Mouse (Mus musculus): ENCODE results near the gene Gm10570.
A peak's percentile ranks its signal among the peaks of the same experiment; 100 is the strongest.

The Gm10570 gene

GRCm38 (mm10) chr4:130306796-130307630 is 1.5 kb downstream of the Gm10570 start:
- no peak for DNase-seq (ENCODE audit: extremely low spot score, low read depth, low spot score)

DNA sequence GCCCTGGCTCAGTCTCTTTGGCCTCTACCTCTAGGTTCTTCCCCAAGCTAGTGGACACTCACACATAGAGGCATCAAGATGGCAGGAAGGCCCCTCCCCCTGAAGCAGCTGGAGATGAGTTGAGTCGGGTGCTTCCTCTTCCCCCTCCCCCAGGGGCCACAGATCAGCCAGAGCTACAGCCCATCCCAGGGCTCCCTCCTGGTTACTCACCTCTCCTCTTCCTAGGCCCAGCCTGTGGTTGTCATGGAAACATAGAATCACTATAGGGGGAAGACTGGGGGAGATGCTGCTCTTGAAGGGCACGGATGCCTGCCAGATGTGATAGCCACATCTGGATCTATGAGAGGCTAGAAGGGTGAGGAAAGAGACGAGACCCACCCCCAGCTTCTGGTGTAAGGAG is 3.7 kb downstream of the Gm10570 start:
- DNase-seq (ENCODE audit: extremely low spot score, low read depth, low spot score) = no peak

- DNase-seq (ENCODE audit: extremely low spot score, low read depth, low spot score) = no peak
These were observed 6.1 kb downstream of the Gm10570 start for GRCm38 (mm10) chr4:130302285-130302870.

GRCm38 (mm10) chr4:130299629-130300018 is 8.8 kb downstream of the Gm10570 start:
- no peak for DNase-seq (ENCODE audit: extremely low spot score, low read depth, low spot score)

- no peak for DNase-seq (ENCODE audit: extremely low spot score, low read depth, low spot score)
These were observed 9.4 kb downstream of the Gm10570 start for GRCm38 (mm10) chr4:130298877-130299628.

DNA sequence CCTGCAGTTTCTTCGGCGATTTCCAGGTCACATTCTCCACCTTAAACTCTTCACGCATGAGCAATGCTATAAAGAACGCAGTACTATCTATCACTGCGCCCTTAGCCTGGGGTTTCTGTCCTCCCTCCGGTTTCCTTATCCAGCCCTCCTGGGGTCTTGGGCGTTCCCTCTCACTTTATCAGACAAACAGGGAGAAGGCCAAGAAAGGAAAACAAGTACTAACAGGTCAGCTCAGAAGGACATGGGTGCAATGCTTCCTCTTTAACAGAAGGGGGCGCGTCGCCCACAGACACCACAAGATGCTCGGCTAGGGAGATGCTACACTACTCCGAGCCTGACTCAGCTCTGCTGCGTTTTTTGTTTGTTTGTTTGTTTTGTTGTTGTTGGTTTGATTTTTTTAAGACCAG is 11.3 kb downstream of the Gm10570 start:
- DNase-seq (ENCODE audit: extremely low spot score, low read depth, low spot score) = no peak

DNA sequence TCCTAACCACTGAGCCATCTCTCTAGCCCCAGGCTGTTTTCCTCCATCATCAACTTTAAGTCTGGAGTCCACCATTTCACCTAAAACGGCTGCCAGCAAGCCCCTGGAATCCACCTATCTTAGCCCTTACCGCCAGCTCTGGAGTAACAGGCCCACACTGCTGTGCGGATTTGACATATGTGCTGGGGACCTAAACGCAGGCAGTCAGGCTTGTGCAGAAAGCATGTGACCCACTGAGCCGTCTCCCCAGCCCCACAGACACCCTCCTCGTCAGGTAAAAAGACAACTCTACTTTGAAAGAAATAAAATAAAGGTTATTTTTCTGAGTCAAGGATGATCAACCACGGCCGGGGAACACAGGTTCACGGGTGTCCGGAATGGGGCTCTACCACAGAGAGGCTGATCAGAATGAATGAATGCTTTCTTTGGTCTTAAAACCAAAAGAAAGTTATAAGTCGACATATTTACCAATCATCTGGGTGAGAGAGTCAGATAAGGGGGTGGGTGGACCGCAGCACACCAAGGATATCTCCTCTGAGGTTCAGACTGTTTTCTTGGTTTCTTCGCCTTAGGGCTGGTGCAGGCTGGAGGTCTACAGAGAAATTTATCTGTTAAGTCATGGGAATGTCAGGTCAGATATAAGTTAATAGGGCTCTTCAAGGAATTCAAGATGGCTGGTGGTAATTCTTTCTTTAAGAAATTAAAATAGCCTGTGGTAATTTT is 12.1 kb downstream of the Gm10570 start:
- DNase-seq (ENCODE audit: extremely low spot score, low read depth, low spot score) = no peak

- no peak for DNase-seq (ENCODE audit: extremely low spot score, low read depth, low spot score)
These were observed 13.3 kb downstream of the Gm10570 start for GRCm38 (mm10) chr4:130295047-130295745.

DNA sequence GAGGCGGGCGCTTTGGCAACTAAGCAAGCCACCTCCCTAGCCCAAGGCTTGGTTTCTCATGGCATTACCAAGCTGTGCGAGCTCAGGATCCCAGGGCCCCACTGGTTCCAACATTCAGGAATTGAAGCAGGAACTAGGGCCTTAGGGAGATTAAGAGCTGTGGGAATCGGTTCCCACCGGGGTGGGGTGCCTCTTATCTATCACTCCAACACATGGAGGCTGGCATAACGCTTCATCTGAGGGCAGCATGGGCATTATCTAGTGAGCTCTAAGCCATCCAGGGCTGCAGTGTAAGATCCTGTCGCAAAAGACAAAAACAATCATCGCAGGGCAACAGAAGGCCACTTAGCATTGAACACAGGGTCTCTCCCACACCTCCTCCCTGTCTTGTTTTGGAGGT is 14.0 kb downstream of the Gm10570 start:
- DNase-seq (ENCODE audit: extremely low spot score, low read depth, low spot score) = no peak

DNA sequence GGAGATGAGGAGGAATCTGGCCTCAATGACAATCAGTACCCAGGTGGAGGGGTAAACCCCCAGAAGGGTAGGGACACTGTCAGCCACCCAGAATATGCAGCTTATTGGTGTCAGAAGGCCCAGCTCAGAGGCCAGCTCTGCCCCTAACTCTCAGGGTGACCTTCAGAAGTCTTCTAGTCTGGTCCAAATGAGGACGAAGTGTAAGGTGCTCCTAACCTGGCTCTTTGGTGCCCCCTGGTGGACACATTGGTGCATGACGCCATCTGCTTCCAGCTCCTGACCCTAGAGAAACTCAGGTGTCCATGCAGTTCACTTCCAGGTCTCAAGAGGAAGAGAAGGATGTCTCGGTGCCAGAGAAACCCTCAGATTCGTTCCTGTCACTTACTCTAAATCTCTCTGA is 16.2 kb downstream of the Gm10570 start:
- peak; percentile 74 for DNase-seq (ENCODE audit: extremely low spot score, low read depth, low spot score)

DNA sequence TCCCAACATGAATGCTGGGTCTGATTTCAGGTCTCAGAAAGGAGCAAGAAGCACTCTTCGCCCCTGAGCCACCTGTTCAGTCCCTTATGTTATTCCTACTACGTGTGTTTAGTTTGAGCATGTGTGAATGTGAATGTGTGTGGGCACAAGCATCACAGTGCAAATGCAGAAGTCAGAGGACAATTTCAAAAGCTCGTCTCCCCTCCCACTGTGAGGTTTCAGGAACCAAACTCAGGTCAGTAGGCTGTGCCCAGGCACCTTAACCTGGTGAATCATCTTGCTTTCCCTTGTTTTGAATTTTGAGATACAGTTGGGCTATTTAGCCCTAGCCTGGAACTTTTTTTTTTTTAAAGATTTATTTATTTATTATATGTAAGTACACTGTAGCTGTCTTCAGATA is 18.6 kb downstream of the Gm10570 start:
- DNase-seq (ENCODE audit: extremely low spot score, low read depth, low spot score) = no peak

- no peak for DNase-seq (ENCODE audit: extremely low spot score, low read depth, low spot score)
These were observed 21.9 kb downstream of the Gm10570 start for GRCm38 (mm10) chr4:130286531-130286930.

- DNase-seq (ENCODE audit: extremely low spot score, low read depth, low spot score) = no peak
These were observed 24.6 kb downstream of the Gm10570 start for GRCm38 (mm10) chr4:130283826-130284225.

- DNase-seq (ENCODE audit: extremely low spot score, low read depth, low spot score) = no peak
These were observed 25.6 kb downstream of the Gm10570 start for GRCm38 (mm10) chr4:130282856-130283255.

DNA sequence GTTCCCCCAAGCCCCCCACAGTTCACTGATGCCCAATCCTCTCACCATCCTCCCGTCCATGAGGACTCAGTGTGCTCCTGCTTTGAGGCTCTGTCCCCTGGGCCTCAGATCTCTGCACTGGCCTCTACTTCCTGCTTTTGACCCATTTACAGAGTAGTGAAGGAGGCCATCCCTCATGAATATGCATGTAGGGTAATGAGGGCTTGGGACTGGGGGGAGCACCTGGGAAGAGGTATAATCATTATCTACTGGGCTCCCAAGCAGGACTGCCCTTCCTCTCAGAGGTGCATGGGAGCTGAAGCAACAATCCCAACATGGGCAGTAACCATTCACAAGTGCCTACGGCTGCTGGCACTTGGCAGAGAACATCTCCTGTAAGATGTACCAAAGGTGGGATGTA is 29.4 kb downstream of the Gm10570 start, which contains the start of gene Serinc2:
Serinc2 (minus strand) TSS at position 101 of the 400 bp plus-strand sequence.
- DNase-seq (ENCODE audit: extremely low spot score, low read depth, low spot score) = no peak

DNA sequence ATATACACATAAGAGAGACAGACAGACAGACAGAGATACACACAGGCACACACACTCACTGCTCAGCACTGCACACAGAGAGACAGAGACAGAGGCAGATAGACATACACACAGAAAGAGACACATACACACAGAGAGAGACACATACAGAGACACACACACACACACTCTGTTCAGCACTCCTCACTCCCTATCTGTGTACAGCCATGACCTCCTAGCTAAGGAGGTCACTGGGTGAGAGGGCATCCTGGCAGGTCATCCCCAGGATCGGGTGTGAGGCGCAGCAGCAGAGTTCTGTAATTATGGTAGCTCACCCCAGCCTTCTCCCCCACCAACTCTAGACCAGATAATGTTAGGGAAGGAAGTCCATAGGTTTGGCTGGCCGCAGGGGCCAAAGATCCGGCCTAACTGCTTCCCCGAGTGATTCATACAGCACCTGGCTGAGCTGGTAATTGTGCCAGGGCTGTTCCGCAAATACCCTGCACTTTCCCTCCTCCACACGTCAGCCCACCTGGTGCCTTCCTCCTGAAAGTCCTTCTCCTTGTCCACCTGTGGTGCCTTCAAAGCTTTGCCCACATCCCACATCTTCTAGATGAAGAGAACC is 31.8 kb downstream of the Gm10570 start:
- DNase-seq (ENCODE audit: extremely low spot score, low read depth, low spot score) = no peak

DNA sequence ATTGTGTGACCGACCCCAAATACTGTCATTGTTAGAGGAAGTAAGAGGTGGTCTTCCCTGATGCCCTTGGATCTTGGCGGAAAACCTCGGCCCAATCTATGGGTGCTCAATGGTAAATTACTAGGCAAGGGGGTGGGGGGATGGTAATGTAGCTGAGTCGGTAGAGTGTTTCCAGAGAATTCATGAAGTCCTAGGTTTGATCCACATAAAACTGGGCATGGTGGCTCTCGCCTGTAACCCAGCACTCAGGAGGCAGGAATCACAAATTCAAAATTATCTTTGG is 32.7 kb downstream of the Gm10570 start:
- no peak for DNase-seq (ENCODE audit: extremely low spot score, low read depth, low spot score)

GRCm38 (mm10) chr4:130275016-130275822 is 33.3 kb downstream of the Gm10570 start:
- no peak for DNase-seq (ENCODE audit: extremely low spot score, low read depth, low spot score)

- DNase-seq (ENCODE audit: extremely low spot score, low read depth, low spot score) = no peak
These were observed 34.0 kb downstream of the Gm10570 start for GRCm38 (mm10) chr4:130274346-130275015.
